Mouse (Mus musculus): ENCODE results near the gene Capn9. TPM values are rescaled to one million over a fixed set of nuclear protein-coding genes. Genes with fewer than 3 reads are reported as not detected.

The Capn9 gene
- 0.11 and 0.16 TPM in 2 replicates for polyA plus RNA-seq (2015; fragmentation: Nextera tagmentation; extraction: Ambion mirVana)

- no peaks in the 10 kb centered on the region for H3K4me1 ChIP-seq (ENCODE audit: insufficient read depth, low read depth, low read length)
- no peak within 1 kb of the TSS for H3K27ac ChIP-seq (ENCODE audit: low read length)
- ATAC-seq (no peak), DNase-seq (ENCODE audit: low spot score) (no peak)
- TF ChIP-seq EP300 (IDR thresholded peaks at IDR 0.05) = no peak
- TF ChIP-seq CTCF (IDR thresholded peaks at IDR 0.05) = no peak
- no peak within 1 kb of the TSS for H3K4me2 ChIP-seq (replicated peaks; ENCODE audit: low read depth, low read length)
- no peak within 1 kb of the TSS for H3K9ac ChIP-seq (replicated peaks; ENCODE audit: low read depth)
- H3K36me3 ChIP-seq (ENCODE audit: insufficient read depth, low read length) = no peaks in the 10 kb centered on the region
- no peak within 1 kb of the TSS for H3K4me3 ChIP-seq (ENCODE audit: low read depth, low read length)
- no peaks in the 10 kb centered on the region for H3K9me3 ChIP-seq (ENCODE audit: low read length)
- no peaks in the 10 kb centered on the region for H3K27me3 ChIP-seq (replicated peaks; ENCODE audit: insufficient read depth, low read length)
- 69% methylated on average over 8 of the region's 8 CpGs for WGBS
These were observed at the start of gene Capn9 for GRCm38 (mm10) chr8:124575811-124576210. TSS of gene Capn9 (plus strand) at chr8:124576111.

DNA sequence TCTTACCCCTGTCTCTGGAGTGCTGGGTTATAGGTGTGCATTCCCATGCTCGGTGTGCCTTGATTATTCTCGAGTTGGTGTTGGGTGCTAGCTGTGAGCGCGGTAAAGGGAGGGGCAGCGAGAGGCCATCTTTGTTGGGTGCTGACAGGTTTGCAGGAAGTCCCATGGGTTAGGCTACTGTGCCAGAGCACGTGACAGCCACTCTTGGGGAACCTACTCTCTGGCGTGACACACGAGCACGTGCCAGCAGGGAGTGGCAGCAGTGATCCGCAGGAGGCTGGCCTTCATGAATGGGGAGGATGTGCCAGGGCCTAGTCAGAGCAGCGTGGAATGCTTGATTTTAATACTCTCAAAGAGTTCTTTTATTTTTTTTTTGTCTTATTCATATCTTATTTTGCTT is 49.6 kb upstream of the Capn9 start:
- Histone ChIP-seq H3K4me3 (ENCODE audit: low read depth, low read length) (no peak overlapping the region), H3K27me3 (replicated peaks; ENCODE audit: insufficient read depth, low read length) (no peaks in the 10 kb centered on the region), H3K27ac (ENCODE audit: low read length) (no peak overlapping the region), H3K36me3 (ENCODE audit: insufficient read depth, low read length) (peaks cover 23% of the 10 kb centered on the region), H3K9me3 (ENCODE audit: low read length) (no peaks in the 10 kb centered on the region), H3K4me1 (ENCODE audit: insufficient read depth, low read depth, low read length) (peaks cover 5% of the 10 kb centered on the region; the same call in 1 of the 2 replicates), H3K9ac (replicated peaks; ENCODE audit: low read depth) (no peak overlapping the region), H3K4me2 (replicated peaks; ENCODE audit: low read depth, low read length) (no peak overlapping the region)
- ATAC-seq = no peak
- no peak for DNase-seq (ENCODE audit: low spot score)
- no peak for TF ChIP-seq CTCF (IDR thresholded peaks at IDR 0.05)
- no peak for TF ChIP-seq EP300 (IDR thresholded peaks at IDR 0.05)
- 92% methylated on average over 11 of the region's 11 CpGs for WGBS

GRCm38 (mm10) chr8:124530076-124530475 is 45.8 kb upstream of the Capn9 start:
- peaks cover 41% of the 10 kb centered on the region for H3K36me3 ChIP-seq (ENCODE audit: insufficient read depth, low read length)

GRCm38 (mm10) chr8:124530556-124530955 is 45.4 kb upstream of the Capn9 start:
- peaks cover 37% of the 10 kb centered on the region for H3K36me3 ChIP-seq (ENCODE audit: insufficient read depth, low read length)

More at GRCm38 (mm10) chr8:124530076-124530475, 45.8 kb upstream of the Capn9 start:
- Histone ChIP-seq H3K27ac (ENCODE audit: low read length) (no peak overlapping the region), H3K9me3 (ENCODE audit: low read length) (no peaks in the 10 kb centered on the region), H3K9ac (replicated peaks; ENCODE audit: low read depth) (no peak overlapping the region), H3K4me3 (ENCODE audit: low read depth, low read length) (no peak overlapping the region), H3K4me1 (ENCODE audit: insufficient read depth, low read depth, low read length) (no peaks in the 10 kb centered on the region), H3K4me2 (replicated peaks; ENCODE audit: low read depth, low read length) (no peak overlapping the region), H3K27me3 (replicated peaks; ENCODE audit: insufficient read depth, low read length) (no peaks in the 10 kb centered on the region)
- ATAC-seq = no peak
- TF ChIP-seq EP300 (IDR thresholded peaks at IDR 0.05) = no peak
- no peak for TF ChIP-seq CTCF (IDR thresholded peaks at IDR 0.05)
- 84% methylated on average over 14 of the region's 14 CpGs for WGBS
- no peak for DNase-seq (ENCODE audit: low spot score)

GRCm38 (mm10) chr8:124530996-124531395 is 44.9 kb upstream of the Capn9 start:
- no peak overlapping the region for H3K4me3 ChIP-seq (ENCODE audit: low read depth, low read length)
- no peak overlapping the region for H3K4me2 ChIP-seq (replicated peaks; ENCODE audit: low read depth, low read length)
- no peak overlapping the region for H3K27ac ChIP-seq (ENCODE audit: low read length)
- TF ChIP-seq CTCF (IDR thresholded peaks at IDR 0.05) (no peak), EP300 (IDR thresholded peaks at IDR 0.05) (no peak)
- H3K36me3 ChIP-seq (ENCODE audit: insufficient read depth, low read length) = peaks cover 33% of the 10 kb centered on the region
- ATAC-seq (no peak), DNase-seq (ENCODE audit: low spot score) (no peak)
- H3K27me3 ChIP-seq (replicated peaks; ENCODE audit: insufficient read depth, low read length) = no peaks in the 10 kb centered on the region
- H3K9me3 ChIP-seq (ENCODE audit: low read length) = no peaks in the 10 kb centered on the region
- H3K9ac ChIP-seq (replicated peaks; ENCODE audit: low read depth) = no peak overlapping the region
- no peaks in the 10 kb centered on the region for H3K4me1 ChIP-seq (ENCODE audit: insufficient read depth, low read depth, low read length)
- 87% methylated on average over 4 of the region's 4 CpGs for WGBS

More at GRCm38 (mm10) chr8:124530556-124530955, 45.4 kb upstream of the Capn9 start:
- H3K4me2 ChIP-seq (replicated peaks; ENCODE audit: low read depth, low read length) = no peak overlapping the region
- DNase-seq (ENCODE audit: low spot score) (no peak), ATAC-seq (no peak)
- TF ChIP-seq CTCF (IDR thresholded peaks at IDR 0.05) = no peak
- TF ChIP-seq EP300 (IDR thresholded peaks at IDR 0.05) = no peak
- no peak overlapping the region for H3K27ac ChIP-seq (ENCODE audit: low read length)
- no peaks in the 10 kb centered on the region for H3K27me3 ChIP-seq (replicated peaks; ENCODE audit: insufficient read depth, low read length)
- WGBS = 81% methylated on average over 7 of the region's 7 CpGs
- no peak overlapping the region for H3K4me3 ChIP-seq (ENCODE audit: low read depth, low read length)
- no peaks in the 10 kb centered on the region for H3K4me1 ChIP-seq (ENCODE audit: insufficient read depth, low read depth, low read length)
- no peaks in the 10 kb centered on the region for H3K9me3 ChIP-seq (ENCODE audit: low read length)
- H3K9ac ChIP-seq (replicated peaks; ENCODE audit: low read depth) = no peak overlapping the region

- Histone ChIP-seq H3K9me3 (ENCODE audit: low read length) (no peaks in the 10 kb centered on the region), H3K36me3 (ENCODE audit: insufficient read depth, low read length) (peaks cover 27% of the 10 kb centered on the region), H3K4me1 (ENCODE audit: insufficient read depth, low read depth, low read length) (no peaks in the 10 kb centered on the region), H3K27me3 (replicated peaks; ENCODE audit: insufficient read depth, low read length) (no peaks in the 10 kb centered on the region), H3K4me2 (replicated peaks; ENCODE audit: low read depth, low read length) (no peak overlapping the region), H3K4me3 (ENCODE audit: low read depth, low read length) (no peak overlapping the region), H3K27ac (ENCODE audit: low read length) (no peak overlapping the region), H3K9ac (replicated peaks; ENCODE audit: low read depth) (no peak overlapping the region)
- ATAC-seq (no peak), DNase-seq (ENCODE audit: low spot score) (no peak)
- WGBS = 95% methylated on average over 3 of the region's 3 CpGs
- TF ChIP-seq EP300 (IDR thresholded peaks at IDR 0.05) (no peak), CTCF (IDR thresholded peaks at IDR 0.05) (no peak)
These were observed 43.3 kb upstream of the Capn9 start for GRCm38 (mm10) chr8:124532626-124533025.

GRCm38 (mm10) chr8:124535451-124535850 is 40.5 kb upstream of the Capn9 start:
- H3K27ac ChIP-seq (ENCODE audit: low read length) = no peak overlapping the region
- H3K4me3 ChIP-seq (ENCODE audit: low read depth, low read length) = no peak overlapping the region
- no peak overlapping the region for H3K4me2 ChIP-seq (replicated peaks; ENCODE audit: low read depth, low read length)
- H3K4me1 ChIP-seq (ENCODE audit: insufficient read depth, low read depth, low read length) = no peaks in the 10 kb centered on the region
- H3K27me3 ChIP-seq (replicated peaks; ENCODE audit: insufficient read depth, low read length) = no peaks in the 10 kb centered on the region
- DNase-seq (ENCODE audit: low spot score) = no peak
- no peak overlapping the region for H3K9ac ChIP-seq (replicated peaks; ENCODE audit: low read depth)
- ATAC-seq = no peak
- H3K36me3 ChIP-seq (ENCODE audit: insufficient read depth, low read length) = peaks cover 43% of the 10 kb centered on the region
- TF ChIP-seq CTCF (IDR thresholded peaks at IDR 0.05) (no peak), EP300 (IDR thresholded peaks at IDR 0.05) (no peak)
- no peaks in the 10 kb centered on the region for H3K9me3 ChIP-seq (ENCODE audit: low read length)
- 69% methylated on average over 5 of the region's 5 CpGs for WGBS
